Mouse (Mus musculus): ENCODE measurements around the gene Abr. TPM values are rescaled to one million over a fixed set of nuclear protein-coding genes. Genes with fewer than 3 reads are reported as not detected.

The Abr gene
- total RNA-seq, 2 experiments from 2014 or later = 299 to 308 TPM

- DNase-seq (ENCODE audit: low spot score in 2 of 2) = no peak
Observed at GRCm38 (mm10) chr11:76467073-76467472, 155.0 kb downstream of the Abr start.

GRCm38 (mm10) chr11:76465879-76466278 is 156.2 kb downstream of the Abr start:
- no peak for DNase-seq (ENCODE audit: low spot score in 2 of 2)

- DNase-seq (ENCODE audit: low spot score in 2 of 2) = no peak
Observed at GRCm38 (mm10) chr11:76461696-76462095, 160.4 kb downstream of the Abr start.

- no peak for DNase-seq (ENCODE audit: low spot score in 2 of 2)
Observed at GRCm38 (mm10) chr11:76461201-76461600, 160.9 kb downstream of the Abr start.

- DNase-seq (ENCODE audit: low spot score in 2 of 2) = no peak
Observed at GRCm38 (mm10) chr11:76459489-76459888, 162.6 kb downstream of the Abr start.

GRCm38 (mm10) chr11:76458730-76459129 is 163.4 kb downstream of the Abr start:
- no peak for DNase-seq (ENCODE audit: low spot score in 2 of 2)

GRCm38 (mm10) chr11:76456897-76457296 is 165.2 kb downstream of the Abr start:
- DNase-seq (ENCODE audit: low spot score in 2 of 2) = no peak

GRCm38 (mm10) chr11:76456233-76456632 is 165.9 kb downstream of the Abr start:
- peak; percentile 90 to 91 for DNase-seq (ENCODE audit: low spot score in 2 of 2)

GRCm38 (mm10) chr11:76454492-76454891 is 167.6 kb downstream of the Abr start:
- DNase-seq (ENCODE audit: low spot score in 2 of 2) = peak; percentile 77 to 82

GRCm38 (mm10) chr11:76450202-76450561 is 171.9 kb downstream of the Abr start:
- DNase-seq (ENCODE audit: low spot score in 2 of 2) = peak in 1 of 2 experiments; percentile 56

GRCm38 (mm10) chr11:76449520-76450201 is 172.5 kb downstream of the Abr start:
- DNase-seq (ENCODE audit: low spot score in 2 of 2) = peak; percentile 64 to 73

- no peak for DNase-seq (ENCODE audit: low spot score in 2 of 2)
Observed at GRCm38 (mm10) chr11:76446251-76446650, 175.9 kb downstream of the Abr start.

GRCm38 (mm10) chr11:76445459-76445858 is 176.7 kb downstream of the Abr start:
- no peak for DNase-seq (ENCODE audit: low spot score in 2 of 2)

GRCm38 (mm10) chr11:76439666-76440065 is 182.4 kb downstream of the Abr start:
- no peak for DNase-seq (ENCODE audit: low spot score in 2 of 2)

GRCm38 (mm10) chr11:76436864-76437437 is 185.2 kb downstream of the Abr start:
- peak in 1 of 2 experiments; percentile 58 for DNase-seq (ENCODE audit: low spot score in 2 of 2)

- DNase-seq (ENCODE audit: low spot score in 2 of 2) = peak in 1 of 2 experiments; percentile 58
Observed at GRCm38 (mm10) chr11:76436009-76436408, 186.1 kb downstream of the Abr start.

GRCm38 (mm10) chr11:76429966-76430631 is 192.0 kb downstream of the Abr start:
- DNase-seq (ENCODE audit: low spot score in 2 of 2) = no peak

- no peak for DNase-seq (ENCODE audit: low spot score in 2 of 2)
Observed at GRCm38 (mm10) chr11:76429556-76429955, 192.6 kb downstream of the Abr start.

- no peak for DNase-seq (ENCODE audit: low spot score in 2 of 2)
Observed at GRCm38 (mm10) chr11:76429046-76429445, 193.1 kb downstream of the Abr start.

- no peak for DNase-seq (ENCODE audit: low spot score in 2 of 2)
Observed at GRCm38 (mm10) chr11:76427781-76428180, 194.3 kb downstream of the Abr start.

GRCm38 (mm10) chr11:76425749-76426148 is 196.4 kb downstream of the Abr start:
- DNase-seq (ENCODE audit: low spot score in 2 of 2) = no peak

GRCm38 (mm10) chr11:76420896-76421295 is 201.2 kb downstream of the Abr start:
- no peak for DNase-seq (ENCODE audit: low spot score in 2 of 2)
